Mouse (Mus musculus): ENCODE data around the gene Nae1. TPM values are rescaled to one million over a fixed set of nuclear protein-coding genes. Genes with fewer than 3 reads are reported as not detected.
A peak's percentile ranks its signal among the peaks of the same experiment; 100 is the strongest.
"Not testable (repeated sequence)": the region's sequence is repeated elsewhere in the genome, so short reads cannot be mapped to it uniquely, and the experiment has no call there.

Nae1 gene
- total RNA-seq (2022) = 10 to 100 TPM; 48.5 to 59.0 (median 51.3) TPM

DNA sequence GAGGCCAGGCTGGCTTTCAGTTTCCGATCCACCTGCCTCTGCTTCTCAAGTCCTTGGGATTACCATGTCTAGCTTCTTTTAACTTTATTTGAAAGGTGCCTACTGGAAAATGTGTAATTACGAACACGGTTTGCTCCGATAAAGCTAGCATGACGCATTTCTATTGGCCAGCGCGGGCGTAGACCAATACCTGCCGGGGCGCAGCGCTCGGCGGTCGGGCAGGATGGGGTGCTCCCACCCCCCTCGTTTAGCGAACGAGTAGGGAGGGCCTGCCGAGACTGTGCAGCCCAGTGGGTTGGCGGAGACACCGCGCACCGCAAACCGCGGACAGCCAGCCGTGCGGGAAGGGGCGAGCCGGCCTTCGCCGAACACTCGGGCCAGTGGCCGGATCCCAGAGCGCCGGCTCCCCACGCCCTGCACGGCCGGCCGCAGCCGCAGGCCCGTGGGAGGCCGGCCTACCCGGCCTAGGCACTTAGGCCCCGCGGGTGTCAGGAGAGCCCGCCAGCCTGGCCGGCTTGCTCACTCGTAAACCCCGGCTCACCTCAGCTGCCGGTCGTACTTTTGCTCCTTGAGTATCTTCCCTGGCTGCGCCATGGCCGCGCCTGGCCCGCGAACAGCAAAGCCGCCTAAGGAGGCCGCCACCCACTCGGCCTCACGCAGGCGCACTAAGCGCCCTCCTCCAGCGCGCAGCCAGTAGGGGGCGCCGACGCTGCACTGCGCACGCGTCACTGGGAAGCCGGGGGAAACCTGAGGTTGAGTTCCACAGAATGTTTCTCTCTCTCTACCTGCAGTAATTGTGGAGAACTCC is at the start of gene Nae1, which contains the start of gene Car7:
Gene Nae1, minus strand, starts transcription at position 667 of the 808 bp plus-strand sequence.
Gene Car7, plus strand, starts transcription at position 719 of the 808 bp plus-strand sequence.
- peak; percentile 79 to 93 for DNase-seq (ENCODE audit: low spot score in 2 of 2)

DNA sequence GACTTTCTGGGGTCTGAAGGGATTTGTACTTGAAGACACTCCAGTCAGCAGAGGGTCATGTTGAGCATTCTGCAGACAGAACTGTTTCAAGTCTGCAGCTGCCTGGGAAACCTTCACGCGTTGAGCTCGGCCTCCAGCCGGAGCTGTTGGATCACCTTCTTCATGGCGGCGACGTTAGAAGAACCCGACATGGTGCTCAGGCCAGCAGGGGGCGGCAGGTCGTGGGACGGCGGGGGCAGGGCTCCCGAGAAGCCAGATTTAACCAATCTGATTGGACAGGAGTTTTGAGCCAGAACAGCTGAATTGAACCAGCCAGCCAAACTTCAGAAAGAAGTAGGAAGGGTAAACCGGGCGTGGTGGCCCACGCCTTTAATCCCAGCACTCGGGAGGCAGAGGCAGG is 43.2 kb upstream of the Nae1 start:
- not testable (repeated sequence) for DNase-seq (ENCODE audit: low spot score in 2 of 2)

DNA sequence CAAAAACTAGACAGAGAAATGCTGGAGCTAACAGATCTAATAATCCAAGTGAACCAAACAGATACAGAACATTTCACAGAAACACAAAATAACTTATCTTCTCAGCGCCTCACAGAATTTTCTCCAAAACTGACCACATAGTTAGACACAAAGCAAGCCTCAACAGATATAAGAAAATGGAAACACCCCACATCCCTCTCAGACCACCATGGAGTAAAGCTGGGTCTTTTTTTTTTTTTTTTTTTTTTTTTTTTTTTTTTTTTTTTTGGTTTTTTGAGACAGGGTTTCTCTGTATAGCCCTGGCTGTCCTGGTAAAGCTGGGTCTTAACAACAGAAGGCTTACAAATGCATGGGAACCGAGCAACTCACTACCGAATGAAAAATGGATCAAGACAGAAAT is 42.4 kb upstream of the Nae1 start:
- DNase-seq (ENCODE audit: low spot score in 2 of 2) = no peak

DNA sequence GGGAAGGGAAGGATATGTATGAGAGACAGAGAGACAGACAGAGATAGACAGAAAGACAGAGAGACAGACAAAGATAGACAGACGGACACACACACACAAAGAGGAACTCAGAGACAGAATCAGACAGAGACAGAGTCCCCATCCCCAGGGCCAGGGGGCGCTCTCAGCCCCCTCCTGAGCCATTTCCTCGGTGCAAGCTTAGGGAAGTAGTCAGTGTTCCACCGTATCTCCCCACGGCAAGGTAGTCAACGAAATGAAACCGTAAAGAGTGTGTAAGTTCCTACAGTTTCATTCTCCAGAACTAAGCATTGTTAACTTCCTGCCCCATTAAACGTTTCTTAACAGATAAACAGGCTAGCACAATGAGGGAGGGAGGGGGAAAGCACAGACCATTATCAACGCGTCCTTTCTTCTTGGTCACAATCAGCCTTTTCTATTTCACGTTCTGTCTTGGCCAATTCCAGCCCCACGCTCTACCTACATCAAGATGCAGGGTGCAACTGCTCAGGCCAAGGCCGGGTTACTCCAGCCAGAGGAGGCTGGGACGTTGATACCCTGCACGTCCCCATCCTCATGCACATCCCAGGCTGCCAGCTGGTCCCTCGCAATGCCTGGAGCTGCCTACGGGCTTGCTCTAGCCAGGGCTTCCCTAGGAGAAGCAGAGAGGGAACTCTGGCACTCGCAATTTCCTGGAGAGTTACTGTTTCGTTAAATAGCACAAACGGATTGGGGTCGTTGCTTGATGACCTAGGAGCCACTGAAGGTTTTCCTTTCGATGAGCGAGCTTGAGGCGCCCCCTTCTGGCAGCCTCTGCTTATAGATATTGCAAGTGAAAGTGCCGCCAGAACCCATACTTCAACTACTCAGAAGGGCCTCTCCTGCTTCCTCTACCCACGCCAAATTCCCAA is 36.3 kb upstream of the Nae1 start:
- DNase-seq (ENCODE audit: low spot score in 2 of 2) = peak; percentile 49 to 86

DNA sequence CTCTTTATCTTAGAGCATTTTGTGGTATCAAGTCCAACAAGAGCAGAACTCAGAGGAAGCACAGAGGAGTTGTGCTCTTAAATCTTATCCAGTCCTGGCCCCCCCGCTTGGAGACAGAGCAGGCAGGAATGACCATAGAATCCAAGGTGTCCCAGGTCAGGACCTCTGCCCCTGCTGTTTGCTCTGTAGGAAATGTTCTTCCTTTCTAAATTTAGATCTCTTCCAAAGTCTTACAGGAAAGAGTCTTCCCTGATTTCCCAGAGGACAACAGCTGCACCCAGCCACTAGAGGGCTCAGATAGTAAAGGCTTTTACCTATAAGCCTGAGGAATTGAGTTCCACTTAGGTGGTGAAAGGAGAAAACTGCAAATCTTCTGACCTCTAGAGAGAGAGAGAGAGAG is 35.1 kb upstream of the Nae1 start:
- no peak for DNase-seq (ENCODE audit: low spot score in 2 of 2)

DNA sequence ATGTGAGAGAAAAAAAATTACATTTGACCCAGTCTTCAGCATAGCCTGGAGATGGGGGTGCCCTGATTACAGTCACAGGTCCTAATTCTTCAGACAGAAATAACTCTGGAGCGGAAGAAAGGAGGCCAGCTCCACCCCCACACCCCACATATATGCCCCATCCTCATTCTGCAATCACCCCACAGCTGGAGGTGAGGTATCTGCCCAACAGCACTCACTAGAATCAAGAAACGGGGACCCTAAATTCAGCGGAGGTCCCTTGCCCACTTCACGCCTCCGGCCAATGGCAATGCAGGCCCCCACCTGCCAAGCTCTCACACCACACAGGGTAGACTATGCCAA is 31.0 kb upstream of the Nae1 start:
- no peak for DNase-seq (ENCODE audit: low spot score in 2 of 2)

DNA sequence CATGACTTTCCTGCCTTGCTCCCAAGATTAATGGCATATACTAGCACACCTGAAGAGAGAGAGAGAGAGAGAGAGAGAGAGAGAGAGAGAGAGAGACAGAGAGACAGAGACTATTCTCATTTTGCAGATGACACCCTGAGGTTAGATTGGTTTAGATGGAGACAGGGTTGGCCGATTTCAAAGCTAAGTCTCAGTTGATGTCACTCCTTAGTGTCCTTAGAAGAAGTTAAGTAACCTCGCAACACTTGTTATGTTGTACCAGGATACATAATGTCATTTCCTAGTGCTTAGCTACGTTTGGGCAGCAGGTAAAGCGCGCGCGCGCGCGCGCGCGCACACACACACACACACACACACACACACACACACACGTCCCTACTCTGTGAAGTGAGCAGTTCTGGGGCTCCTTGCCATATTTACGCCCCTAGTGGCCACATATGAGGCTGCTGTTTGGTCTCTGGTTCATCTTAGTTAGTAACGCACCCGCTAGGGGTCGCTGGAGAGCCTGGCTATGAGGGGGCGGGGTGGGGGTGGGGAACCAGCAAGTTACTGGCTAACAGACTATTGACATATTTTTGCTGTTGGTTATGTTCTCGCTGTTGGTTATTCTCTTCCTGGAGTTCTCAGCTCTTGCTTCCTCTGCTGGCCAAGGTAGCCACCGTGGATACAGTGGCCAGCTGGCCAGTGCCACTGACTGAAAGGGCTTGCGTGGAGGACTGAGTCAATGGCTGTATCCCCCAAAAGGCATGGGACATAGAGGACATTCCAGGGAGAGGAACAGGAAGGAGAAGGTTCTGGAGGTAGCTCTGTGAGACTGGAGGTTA is 30.4 kb upstream of the Nae1 start:
- DNase-seq (ENCODE audit: low spot score in 2 of 2) = peak; percentile 69 to 87

DNA sequence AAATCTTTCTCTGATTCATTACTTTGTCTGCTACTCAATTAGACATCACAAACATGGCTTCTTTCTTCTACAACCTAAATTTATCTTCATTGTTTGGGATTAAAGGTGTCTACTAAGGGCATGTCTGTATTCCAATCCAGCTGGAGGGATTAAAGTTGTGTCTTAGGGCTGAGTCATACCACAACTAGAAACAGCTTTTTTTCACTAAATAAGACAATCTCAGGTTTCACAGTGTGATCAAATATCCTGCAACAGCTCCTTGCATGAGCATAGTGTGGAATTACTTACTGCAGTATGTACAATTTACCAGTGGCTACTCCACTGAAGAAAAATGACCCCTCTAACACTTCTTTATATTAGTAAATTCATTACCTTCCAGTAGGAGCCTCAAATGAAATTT is 26.3 kb upstream of the Nae1 start:
- no peak for DNase-seq (ENCODE audit: low spot score in 2 of 2)

DNA sequence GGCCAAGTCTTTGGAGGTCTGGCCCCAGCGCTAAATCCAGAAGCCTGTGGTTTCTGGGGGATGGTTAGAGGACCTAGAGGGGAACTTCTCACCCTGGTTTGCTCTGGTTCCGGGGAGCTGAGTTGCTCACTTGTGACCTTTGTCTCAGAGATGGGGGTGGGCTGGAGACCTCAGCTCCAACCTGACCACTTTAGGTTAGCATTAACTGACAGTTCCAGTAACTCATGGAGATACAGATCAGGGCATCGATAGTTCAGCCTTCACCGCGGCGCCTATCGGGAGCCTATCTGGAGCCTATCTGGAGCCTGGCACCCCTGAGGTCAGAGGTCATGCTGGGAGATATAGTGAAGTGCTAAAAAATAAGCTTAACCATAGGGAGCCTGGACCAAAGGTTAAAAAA is 22.8 kb upstream of the Nae1 start:
- DNase-seq (ENCODE audit: low spot score in 2 of 2) = no peak

DNA sequence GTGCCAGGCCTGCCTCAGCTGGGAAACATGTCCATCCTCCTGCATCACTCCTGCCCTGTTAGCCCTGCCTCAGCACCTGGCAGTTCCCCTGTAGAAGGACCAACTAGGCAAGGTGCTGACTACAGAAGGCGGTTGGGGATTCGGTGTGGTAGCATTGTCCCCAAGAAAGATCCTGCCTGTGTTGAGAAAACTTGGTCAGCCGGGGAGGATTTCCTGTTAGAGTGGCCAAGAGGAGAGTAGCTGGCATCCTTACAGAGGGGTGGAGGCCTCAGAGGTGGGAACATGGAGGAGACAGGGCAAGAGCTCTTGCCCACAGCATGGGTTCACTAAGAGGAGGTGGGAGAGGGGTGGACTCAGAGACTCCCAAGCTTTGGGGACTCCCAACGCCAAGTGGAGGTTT is 20.8 kb upstream of the Nae1 start:
- no peak for DNase-seq (ENCODE audit: low spot score in 2 of 2)

DNA sequence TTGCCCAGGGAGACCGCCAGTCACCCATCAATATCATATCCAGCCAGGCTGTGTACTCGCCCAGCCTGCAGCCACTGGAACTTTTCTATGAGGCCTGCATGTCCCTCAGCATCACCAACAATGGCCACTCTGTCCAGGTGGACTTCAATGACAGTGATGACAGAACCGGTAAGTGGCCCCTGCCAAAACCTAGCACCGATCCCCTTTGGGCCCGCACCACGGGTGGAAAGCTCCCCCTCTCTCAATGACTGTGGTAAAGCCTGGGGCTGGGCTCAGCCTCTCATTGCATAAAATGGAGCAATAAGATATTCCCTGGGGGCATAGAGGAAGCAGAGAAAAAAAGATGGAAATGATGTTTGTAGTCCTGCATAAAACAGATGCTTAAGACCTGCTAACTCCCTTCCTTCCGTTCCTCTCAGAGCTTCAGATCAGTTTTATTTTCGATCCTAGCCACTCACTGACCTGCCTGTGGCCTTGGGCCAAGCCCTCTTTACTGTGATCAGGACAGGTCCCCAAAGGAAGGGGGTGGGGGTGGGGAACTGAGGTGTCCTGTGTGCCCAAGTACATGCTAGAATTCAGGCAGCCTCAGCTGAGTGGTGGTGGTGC is 9.1 kb upstream of the Nae1 start:
- DNase-seq (ENCODE audit: low spot score in 2 of 2) = no peak

DNA sequence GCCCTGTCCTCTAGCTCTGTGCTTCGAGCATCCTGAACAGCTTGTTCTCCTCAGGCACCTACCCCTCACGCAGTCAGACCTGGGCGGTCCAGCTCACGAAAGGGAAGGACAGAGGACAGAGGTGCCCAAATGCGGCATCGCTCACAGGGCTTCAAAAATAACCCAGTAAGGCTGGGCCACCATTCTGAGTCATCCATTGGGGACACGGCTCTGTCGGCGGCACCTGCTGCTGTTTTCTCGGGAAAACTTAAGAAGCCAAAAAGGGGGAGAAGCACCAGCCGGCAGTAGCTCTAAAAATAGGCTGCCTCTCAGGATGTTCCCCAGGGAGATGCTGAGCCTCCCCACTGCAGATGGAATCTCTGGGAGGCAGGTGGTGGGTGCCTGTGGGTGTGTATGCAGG is 7.7 kb upstream of the Nae1 start:
- peak; percentile 72 to 80 for DNase-seq (ENCODE audit: low spot score in 2 of 2)

DNA sequence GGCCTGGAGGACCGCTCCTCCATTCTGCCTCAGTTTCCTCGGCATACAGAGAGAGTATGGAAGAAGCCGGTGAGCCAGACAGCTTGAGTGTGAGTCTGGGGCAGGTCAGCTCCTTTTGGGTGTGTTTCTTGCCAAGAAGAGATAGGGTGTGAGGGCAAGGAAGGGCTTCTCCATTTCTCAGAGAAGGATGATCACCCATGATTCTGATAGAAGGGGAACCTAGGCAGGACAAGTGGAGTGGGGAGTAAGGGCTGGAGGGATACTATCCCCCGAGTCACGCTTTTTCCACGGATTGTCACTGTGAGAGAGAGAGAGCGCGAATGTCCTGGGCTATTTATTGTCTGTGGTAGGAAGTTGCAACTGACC is 7.1 kb upstream of the Nae1 start:
- no peak for DNase-seq (ENCODE audit: low spot score in 2 of 2)

DNA sequence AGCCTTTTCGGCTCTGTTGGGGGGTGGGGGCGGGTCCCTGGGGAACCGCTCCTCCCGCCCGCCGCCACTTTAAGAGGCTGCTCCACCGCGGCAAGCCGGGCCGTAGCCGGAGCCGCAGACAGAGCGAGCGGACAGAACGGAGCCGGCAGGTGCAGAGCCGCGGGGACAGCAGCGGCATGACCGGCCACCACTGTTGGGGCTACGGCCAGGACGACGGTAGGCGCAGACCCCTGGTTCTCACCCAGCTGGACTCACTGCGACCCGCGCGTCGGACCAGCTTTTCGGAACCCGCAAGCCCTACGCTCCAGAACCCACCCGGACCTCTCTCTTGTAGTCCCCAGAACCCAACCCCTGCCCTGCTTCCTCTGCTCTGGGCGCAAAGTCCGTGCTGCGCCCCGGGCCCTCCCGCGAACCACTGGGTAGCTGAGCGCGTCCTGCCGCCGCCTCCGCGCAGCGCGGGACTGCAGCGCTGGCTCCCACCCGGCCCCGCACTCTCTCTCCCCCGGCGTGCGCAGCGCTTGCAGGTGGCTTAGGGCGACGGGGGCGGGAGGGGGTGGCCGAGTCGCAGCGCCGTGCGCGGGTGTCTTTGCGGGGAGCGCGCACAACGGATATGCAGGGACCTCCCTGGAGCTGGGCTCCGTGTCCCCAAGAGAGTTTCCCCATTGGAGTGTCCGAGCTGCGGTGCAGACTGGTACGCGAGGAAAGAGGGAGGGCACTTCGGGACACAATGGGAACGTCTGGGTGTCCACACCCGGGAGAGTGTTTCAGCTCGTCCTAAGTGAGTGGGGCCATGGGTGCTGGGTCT is 6.5 kb upstream of the Nae1 start:
- DNase-seq (ENCODE audit: low spot score in 2 of 2) = peak in 1 of 2 experiments; percentile 32

DNA sequence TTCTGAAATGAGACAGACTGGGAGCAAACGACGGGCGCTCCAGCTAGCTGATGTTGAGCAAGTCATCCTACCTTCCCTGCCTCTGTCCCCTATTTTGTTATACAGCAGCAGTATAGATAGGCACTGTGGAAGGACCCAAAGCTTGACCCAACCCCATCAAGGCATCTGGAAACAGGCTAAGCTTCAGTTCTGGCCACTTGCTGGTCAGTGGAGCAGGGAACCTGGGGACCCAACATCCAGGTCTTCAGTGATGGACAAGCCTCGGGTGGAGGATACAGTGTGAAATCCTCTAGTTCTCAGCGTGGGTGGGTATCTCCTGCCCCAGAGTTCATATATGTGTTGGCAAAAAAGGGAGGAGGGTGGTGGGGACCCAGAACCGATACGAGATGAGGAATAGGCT is 5.8 kb upstream of the Nae1 start:
- DNase-seq (ENCODE audit: low spot score in 2 of 2) = no peak

DNA sequence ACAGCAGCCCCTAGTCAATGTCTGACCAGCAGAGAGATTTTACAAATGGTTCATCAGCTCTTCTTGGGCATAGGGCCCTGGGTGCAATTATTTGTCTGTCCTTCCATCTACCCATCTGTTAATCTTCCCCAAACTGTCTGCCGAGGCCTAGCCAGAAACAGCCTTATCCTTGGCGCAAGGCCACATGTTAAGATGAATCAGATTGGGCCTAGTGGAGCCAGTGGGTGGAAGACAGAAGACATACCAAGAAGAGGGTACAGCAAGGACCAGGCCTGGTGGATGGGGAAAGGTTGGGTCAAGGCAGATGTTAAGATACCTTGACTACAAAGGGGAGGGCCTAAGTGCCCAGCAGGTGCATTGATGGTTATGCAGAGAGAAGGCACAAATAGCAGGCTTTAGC is 5.1 kb upstream of the Nae1 start:
- peak in 1 of 2 experiments; percentile 66 for DNase-seq (ENCODE audit: low spot score in 2 of 2)

DNA sequence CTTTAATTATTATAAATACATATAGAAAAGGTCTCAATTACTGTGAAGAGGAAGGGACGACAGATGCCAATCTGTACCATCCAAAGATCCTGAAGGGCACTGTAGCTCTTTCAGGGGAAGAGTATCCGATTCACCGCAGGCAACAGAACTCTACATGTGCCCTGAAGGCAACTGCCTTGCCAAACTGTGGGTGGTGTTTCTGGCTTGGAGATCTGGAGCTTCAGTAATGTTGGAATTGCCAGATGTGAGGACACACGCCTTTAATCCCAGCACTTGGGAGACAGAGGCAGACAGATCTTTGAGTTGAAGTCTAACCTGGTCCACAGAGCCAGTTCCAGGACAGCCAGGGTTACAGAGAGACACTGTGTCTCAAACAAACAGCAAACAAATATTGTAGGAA is 4.5 kb upstream of the Nae1 start:
- DNase-seq (ENCODE audit: low spot score in 2 of 2) = no peak

DNA sequence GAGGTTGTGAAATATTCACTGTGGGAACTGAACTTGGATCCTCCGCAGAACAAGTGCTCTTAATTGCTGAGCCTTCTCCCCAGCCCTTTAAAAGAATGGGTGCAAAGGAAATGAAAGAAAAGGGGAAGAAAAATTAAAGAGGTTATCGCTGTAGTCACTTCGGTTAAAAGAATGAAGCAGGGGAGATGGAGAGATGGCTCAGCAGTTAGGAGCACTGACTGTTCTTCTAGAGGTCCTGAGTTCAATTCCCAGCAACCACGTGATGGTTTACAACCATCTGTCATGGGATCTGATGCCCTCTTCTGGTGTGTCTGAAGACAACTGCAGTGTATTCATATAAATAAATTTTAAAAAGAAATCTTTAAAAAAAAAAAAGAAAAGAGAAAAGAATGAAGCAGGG is 1.6 kb upstream of the Nae1 start:
- no peak for DNase-seq (ENCODE audit: low spot score in 2 of 2)

DNA sequence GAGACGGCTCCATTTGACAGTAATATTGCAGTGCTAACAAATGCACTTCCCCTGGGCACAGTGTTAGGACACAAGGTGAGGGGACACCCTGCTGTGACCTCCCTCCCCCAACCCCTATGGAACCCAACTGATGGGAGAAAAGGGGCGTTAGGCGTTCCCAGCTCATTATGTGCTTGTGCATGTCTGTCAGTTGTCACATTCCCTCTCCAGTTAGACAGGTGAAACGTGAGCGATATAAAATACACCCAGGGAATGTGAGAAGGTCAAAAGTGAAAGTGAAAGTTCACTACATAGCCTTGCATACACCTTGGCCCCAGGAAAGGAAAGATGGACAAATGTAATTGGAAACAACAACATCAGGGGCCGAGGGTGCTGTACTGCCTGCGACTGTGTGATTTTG is 941 bp upstream of the Nae1 start:
- DNase-seq (ENCODE audit: low spot score in 2 of 2) = no peak

DNA sequence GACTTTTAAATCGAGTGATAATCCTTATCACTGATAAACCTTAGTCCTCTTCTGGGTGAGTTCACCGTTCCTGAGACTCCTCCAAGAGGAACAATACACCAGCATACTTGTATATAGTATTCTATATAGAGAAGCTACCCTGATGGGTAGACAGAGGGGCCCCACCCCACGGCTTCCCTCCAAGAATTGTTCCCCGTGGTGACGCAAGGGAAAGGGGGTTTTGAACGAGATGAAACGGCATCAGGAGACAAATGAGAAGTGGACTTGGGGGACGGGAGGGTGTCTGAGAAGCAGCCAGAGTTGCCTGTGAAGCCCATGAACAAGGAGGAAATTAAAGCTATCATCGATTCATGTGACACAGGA is 323 bp upstream of the Nae1 start:
- DNase-seq (ENCODE audit: low spot score in 2 of 2) = no peak

DNA sequence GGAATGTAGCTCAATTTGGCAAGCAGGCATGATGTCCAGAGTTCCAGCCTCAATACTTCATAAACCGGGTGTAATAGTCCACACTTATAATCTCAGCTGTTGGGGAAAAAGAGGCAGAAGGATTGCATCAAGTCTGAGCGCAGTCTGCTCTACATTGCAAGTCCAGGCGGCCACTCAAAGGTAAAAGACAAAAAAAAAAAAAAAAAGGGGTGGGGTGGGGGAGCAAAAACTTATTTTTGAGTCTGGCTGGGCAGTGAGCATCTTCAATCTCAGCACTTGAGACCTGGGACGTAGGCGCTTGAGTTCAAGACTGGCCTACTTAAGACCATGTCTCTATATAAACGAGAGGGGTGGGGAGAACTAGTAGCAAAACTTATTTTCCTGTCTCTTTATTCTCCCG is 886 bp downstream of the Nae1 start:
- no peak for DNase-seq (ENCODE audit: low spot score in 2 of 2)

Measured in layer of hippocampus, adult 8-10 months (tissue).